Mouse (Mus musculus) cerebellum, adult 9-11 months (tissue): ENCODE measurements around the gene Cox6a2.

Experiments used
- DNase-seq: peaks from one replicate; pipeline ENCODE4 v3.0.0; 2022

The Cox6a2 gene

DNA sequence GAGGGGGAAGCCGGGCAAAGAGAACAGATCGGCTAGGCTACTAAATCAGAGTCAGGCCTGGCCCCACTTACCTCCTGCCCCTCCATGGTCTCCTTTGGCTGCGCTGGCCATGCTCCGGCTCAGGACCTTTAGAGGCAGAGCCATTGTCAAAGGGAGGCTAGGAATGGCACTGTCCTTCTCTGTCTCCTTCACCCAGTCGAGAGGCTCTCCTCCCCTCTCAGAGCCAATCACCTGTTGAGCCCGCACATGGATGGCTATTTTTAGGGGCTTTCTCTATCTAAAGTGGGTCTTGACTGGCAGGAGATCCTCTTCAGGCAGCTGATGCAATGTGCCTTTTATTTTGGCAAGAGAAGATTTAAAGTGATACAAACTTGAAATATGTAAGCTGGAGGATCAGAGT lies at the start of gene Cox6a2:
Gene Cox6a2, minus strand, starts transcription at position 236 of the 400 bp plus-strand sequence.
- DNase-seq, result no peak

DNA sequence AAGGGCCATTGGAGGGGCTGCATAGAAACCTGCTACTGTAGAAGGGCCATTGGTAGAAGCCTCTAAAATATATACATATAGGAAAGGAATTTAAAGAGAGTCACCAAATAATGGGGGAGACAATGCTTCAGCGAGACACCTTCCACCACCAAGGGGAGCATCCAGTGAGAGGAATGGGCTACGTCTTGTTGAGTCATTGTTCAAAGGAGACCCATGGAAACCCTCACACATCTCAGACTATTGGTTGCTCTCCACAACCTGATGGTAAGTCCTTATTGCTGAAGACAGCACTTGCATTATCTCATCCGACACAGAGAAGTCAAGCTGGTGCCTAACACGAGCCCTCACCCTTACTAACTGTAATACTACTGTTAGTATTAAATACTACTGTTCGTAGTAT lies 49.6 kb upstream of the Cox6a2 start:
- no peak for DNase-seq

- DNase-seq, result no peak
Observed at GRCm38 (mm10) chr7:128254978-128255377, 48.8 kb upstream of the Cox6a2 start.

GRCm38 (mm10) chr7:128252609-128253008 lies 46.4 kb upstream of the Cox6a2 start:
- peak; percentile 35 for DNase-seq

DNA sequence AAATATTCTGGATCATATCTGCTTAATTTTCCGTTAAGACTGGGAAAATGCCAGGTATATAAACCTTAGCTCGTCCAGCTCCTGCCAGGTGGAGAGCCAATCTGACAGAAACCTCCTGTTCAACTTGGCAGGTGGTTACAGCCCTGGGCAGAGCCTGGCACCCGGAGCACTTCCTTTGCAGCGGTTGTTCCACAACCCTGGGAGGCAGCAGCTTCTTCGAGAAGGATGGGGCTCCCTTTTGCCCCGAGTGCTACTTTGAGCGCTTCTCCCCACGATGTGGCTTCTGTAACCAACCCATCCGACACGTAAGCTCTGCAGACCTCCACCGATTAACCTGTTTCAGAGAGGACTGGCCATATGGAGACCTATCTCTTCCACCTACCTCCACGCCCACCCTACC lies 45.8 kb upstream of the Cox6a2 start:
- DNase-seq, result peak; percentile 70

DNA sequence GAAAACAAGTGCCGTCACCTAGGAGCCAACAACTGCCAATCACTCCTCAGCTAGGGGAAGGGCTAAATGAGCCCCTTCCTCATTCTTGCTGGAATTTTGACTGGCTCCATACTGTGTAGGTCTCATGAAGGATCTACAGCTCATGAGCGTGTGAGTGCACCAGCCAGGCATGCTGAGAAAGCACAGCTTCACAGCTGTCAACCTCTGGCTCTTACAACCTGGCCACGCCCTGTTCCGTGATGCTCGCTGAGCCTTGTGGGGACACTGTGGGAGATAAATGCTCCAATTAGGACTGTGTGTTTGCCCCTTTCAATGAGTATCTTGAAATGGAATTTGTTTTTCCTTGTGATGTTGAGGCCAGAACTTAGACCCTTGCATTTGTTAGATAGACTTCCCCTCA lies 43.8 kb upstream of the Cox6a2 start:
- DNase-seq, result no peak

GRCm38 (mm10) chr7:128248081-128249042 lies 42.2 kb upstream of the Cox6a2 start:
- DNase-seq, result peak; percentile 41

- peak; percentile 87 for DNase-seq
Observed at GRCm38 (mm10) chr7:128247443-128247842, 41.3 kb upstream of the Cox6a2 start.

GRCm38 (mm10) chr7:128246496-128247391 lies 40.6 kb upstream of the Cox6a2 start, which contains the start of gene Tgfb1i1:
Gene Tgfb1i1 (plus strand): TSS chr7:128246812.
- peak; percentile 64 for DNase-seq

DNA sequence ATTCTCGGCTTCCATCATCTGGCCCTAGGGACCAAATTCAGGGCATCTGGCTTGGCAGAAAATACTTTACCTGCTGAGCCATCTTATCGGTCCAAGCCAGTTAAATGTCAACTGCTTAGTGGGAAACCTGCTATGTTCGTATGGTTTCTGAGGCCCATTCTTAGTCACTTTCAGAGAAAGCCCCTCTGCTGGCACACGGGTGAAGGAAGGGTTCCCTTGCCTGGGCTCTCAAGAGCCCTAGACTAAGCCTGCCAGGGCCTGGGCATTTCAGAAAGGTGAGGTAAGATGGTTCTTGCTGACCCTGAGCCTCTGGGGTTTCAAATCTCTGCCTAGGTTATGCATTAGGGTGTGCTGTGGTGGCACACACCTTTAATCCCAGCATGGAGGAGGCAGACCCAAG lies 39.4 kb upstream of the Cox6a2 start:
- no peak for DNase-seq

- DNase-seq, result no peak
Observed at GRCm38 (mm10) chr7:128244410-128245025, 38.3 kb upstream of the Cox6a2 start.

- DNase-seq, result peak; percentile 36
Observed at GRCm38 (mm10) chr7:128243921-128244320, 37.7 kb upstream of the Cox6a2 start.

DNA sequence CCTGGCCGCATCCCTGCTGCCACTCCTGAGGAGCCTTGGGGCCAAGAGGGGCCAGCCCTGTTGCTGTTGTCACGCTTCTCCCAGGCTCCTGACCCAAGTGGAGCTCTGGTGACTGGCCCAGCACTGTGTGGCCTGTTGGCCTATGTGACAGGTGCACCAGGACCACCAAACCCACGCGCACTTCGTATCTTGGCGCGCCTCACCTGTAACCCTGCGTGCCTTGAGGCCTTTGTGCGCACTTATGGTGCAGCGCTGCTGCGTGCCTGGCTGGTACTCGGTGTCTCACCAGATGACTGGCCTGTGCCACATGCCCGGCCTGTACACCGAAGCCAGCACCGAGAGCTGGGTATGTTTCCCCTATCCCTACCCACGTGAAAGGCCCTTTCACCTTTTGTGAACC lies 36.1 kb upstream of the Cox6a2 start:
- peak; percentile 37 for DNase-seq

DNA sequence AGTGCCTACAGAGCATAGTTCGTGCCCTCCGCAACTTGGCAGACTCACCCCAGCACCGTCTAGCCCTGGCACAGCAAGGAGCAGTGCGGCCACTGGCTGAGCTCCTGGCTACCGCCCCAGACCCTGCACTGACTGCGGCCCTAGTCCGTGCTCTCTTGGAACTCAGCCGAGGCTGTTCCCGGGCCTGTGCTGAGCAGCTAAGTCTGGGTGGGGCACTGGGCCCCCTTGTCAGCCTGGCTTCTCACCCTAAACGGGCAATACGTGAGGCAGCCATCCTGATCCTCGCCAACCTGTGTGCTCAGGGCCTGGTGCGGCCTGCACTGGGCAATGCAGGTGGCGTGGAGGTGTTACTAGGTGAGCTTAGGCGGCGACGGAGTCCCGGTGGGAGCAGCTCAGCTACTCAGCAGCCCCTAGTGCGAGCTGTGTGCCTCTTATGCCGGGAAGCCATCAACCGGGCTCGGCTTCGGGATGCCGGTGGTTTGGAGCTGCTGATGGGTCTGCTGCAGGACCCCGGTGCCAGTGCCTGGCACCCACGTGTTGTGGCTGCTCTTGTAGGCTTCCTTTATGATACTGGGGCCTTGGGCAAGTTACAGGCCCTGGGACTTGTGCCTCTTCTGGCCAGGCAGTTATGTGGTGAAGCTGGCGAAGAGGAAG lies 34.1 kb upstream of the Cox6a2 start:
- DNase-seq, result peak; percentile 69

DNA sequence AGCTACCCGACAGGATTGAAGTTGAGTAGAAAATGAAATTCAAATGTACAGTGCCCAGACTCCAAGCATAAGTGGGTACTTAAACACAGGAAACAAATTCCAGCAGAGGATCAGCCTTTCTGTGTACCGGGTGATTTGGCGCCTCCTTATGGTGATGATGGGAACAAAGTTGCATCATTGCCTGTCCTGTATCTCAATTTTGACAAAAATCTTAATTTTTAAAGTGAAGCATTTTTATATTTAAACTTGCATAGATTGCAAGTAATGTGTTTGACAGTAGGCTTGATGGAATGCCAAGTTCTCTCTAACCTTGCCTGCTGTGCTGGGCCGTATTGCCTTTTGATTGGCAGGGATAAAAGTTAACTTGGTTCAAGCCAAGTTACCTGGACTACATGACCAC lies 32.8 kb upstream of the Cox6a2 start:
- DNase-seq, result peak; percentile 52

GRCm38 (mm10) chr7:128237927-128238778 lies 32.0 kb upstream of the Cox6a2 start, which contains the start of gene 9130023H24Rik:
Gene 9130023H24Rik (minus strand): TSS chr7:128238031.
- peak; percentile 100 for DNase-seq

DNA sequence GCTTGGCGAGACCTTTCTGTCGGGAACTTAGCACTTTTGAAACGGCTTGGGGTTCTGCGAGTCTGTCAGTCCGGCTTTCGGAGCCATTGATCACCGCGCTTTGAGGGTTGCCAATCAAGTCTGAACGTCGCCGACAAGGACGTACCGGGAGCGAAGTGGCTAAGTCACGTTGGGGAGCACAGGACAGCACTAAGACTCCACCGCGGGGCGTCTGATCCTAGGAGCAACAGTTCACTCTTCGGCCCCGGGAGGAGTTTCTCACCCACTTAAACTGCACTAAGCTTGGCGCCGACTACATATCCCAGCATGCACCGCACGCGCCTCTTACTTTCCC lies 31.4 kb upstream of the Cox6a2 start:
- DNase-seq, result no peak

DNA sequence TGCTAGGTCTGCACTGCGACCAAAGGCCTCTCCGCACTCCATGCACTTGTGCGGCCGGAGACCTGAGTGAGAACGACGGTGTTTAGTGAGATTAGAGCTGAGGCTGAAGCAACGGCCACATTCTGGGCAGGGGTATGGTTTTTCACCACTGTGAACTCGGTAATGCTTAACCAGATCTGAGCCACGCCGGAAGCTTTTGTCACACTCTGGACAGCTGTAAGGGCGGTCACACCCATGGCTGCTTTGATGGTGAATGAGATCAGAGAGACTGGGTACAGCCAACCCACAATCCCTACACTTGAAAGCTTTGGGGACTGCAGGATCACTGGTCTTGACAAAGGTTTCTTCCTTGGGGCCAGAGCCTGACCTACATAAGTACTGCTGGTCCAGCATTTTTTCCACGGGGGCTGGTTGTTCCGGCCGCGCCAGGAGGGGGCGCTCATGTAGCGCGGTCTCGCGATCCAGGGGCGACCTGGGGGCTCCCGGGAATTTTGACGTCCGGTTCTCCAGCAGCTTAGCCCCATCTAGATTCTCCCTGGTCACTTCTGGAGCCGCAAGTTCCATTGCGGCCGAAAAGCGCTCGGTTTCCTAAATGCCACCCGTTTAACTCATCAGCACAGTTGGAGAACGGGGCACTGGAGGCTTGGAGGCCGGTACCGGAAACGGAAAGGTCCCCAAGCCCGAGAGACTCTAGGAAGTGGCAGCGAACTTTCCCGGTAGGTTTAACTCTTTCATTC lies 30.8 kb upstream of the Cox6a2 start, which contains the start of gene Armc5:
Gene Armc5, plus strand, starts transcription at position 487 of the 737 bp plus-strand sequence.
- DNase-seq, result peak; percentile 88

GRCm38 (mm10) chr7:128236426-128236825 lies 30.2 kb upstream of the Cox6a2 start:
- DNase-seq, result peak; percentile 51

DNA sequence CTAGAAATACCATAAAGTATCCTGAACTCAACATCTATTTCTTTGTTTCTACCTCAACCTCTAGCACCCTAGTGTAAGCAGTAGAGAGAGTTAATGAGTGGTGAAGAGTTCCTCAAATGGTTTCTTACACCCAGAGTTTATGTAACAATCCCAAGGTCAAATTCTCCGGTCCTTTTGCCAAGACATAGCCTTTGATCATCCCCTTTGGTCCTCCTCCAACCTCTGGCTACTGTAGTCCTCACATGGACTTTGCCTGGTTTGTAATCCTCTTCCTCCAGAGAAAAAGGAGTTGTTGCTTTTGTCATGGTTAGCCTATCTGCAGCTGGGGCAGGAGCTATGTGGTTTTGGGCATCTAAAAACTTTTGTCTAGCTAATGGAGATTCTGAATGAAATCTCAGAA lies 29.3 kb upstream of the Cox6a2 start:
- no peak for DNase-seq

DNA sequence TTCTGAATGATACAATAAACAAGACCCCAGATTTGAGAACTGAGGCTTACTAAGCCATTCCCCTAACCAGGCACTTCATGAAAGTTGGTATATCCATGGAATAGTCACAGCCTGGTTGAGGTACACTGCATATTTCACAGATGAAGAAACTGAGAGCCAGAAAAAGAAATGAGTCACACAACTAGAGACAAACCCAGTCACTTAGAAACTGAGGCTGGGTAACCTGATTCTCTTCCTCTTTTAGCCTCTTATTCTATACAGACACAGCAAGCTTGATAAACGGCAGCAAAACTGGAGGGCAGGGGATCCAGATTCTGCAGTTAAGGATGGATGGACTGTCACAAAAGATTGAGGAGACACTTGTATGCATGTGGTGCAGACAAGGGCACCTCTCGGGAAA lies 28.6 kb upstream of the Cox6a2 start:
- no peak for DNase-seq
